16 mouse cellular contexts compared by ENCODE assay signal in genomic region chr4:128269261-128269875, GRCm38 (mm10). TPM values are rescaled to one million over a fixed set of nuclear protein-coding genes. Genes with fewer than 3 reads are reported as not detected.
DNase-seq lines count a peak whose midpoint lies in the region; ATAC-seq and TF ChIP-seq lines count a peak whose summit lies in the region.
"Had no signal": no experiment of that assay in that cellular context is flagged by ENCODE, and none has a peak within 500 bp of the region (broad histone marks: within the 10 kb centered on the region; RNA-seq: fewer than 3 reads in every experiment).

No protein-coding gene starts in this region.

- no peaks in the 10 kb centered on the region for H3K79me2 ChIP-seq in heart, adult 2 months (replicated peaks; ENCODE audit: control insufficient read depth, insufficient read depth, low read length)

- no peaks in the 10 kb centered on the region for H3K36me3 ChIP-seq in heart, adult 2 months (ENCODE audit: control insufficient read depth, insufficient read depth, low read length)
- H3K36me3 ChIP-seq in heart, embryonic 12.5 days, result no peaks in the 10 kb centered on the region
- no peaks in the 10 kb centered on the region for H3K36me3 ChIP-seq in limb, embryonic 12.5 days
- H3K36me3 ChIP-seq in limb, embryonic 10.5 days, result no peaks in the 10 kb centered on the region

- no peak overlapping the region for H3K4me3 ChIP-seq in heart, adult 2 months
- no peak overlapping the region for H3K4me3 ChIP-seq in heart, embryonic 12.5 days
- H3K4me3 ChIP-seq in limb, embryonic 12.5 days (replicated peaks), result no peak overlapping the region
- no peak overlapping the region for H3K4me3 ChIP-seq in limb, embryonic 10.5 days

- H3K27ac ChIP-seq in heart, adult 2 months, result no peak overlapping the region
- no peak overlapping the region for H3K27ac ChIP-seq in heart, embryonic 12.5 days (ENCODE audit: poor library complexity, severe bottlenecking)
- H3K27ac ChIP-seq in limb, embryonic 12.5 days, result 0 out of 2 replicates have a peak overlapping the region, but pooled peaks have one; percentile 26
- no peak overlapping the region for H3K27ac ChIP-seq in limb, embryonic 10.5 days

- no peak for TF ChIP-seq CTCF in heart, adult 2 months (IDR thresholded peaks at IDR 0.05)

- no peak; the same call in 1 of the 2 replicates for ATAC-seq in heart, embryonic 12.5 days (ENCODE audit: insufficient number of reproducible peaks, low FRiP score)
- ATAC-seq in limb, embryonic 12.5 days (ENCODE audit: insufficient number of reproducible peaks, insufficient read depth, low FRiP score, low TSS enrichment, low read depth), result no peak
- ATAC-seq: CD4-positive, CD25-positive, alpha-beta regulatory T cell, adult 4 months had no signal

- no peak for TF ChIP-seq POLR2A in heart, adult 2 months (IDR thresholded peaks at IDR 0.05; ENCODE audit: insufficient read depth, low read depth, low read length)

- no peak overlapping the region for H3K9ac ChIP-seq in heart, adult 2 months (ENCODE audit: low read depth, low read length)
- H3K9ac ChIP-seq in heart, embryonic 12.5 days, result no peak overlapping the region
- H3K9ac ChIP-seq in limb, embryonic 12.5 days (replicated peaks), result no peak overlapping the region

- DNase-seq in heart, adult 2 months, result peak; percentile 15 to 19
- DNase-seq in limb, embryonic 10.5 days (ENCODE audit: low spot score), result no peak
- peak; percentile 19 for DNase-seq in right cerebral cortex, postnatal 4 days
- DNase-seq in right cerebral cortex, adult 2 months (ENCODE audit: low spot score in 2 of 2), result no peak
- DNase-seq in spleen, postnatal 36 days (ENCODE audit: low spot score in 2 of 2), result no peak
- no peak for DNase-seq in right cerebral cortex, postnatal 14 days
- DNase-seq: cerebellum, adult 2 months; layer of hippocampus, postnatal 36 days; liver had no signal

- no peak for TF ChIP-seq EP300 in heart, adult 2 months (IDR thresholded peaks at IDR 0.05; ENCODE audit: insufficient read depth, low read depth, low read length)

- whole genome bisulfite sequencing in heart, adult 2 months, result 61% methylated on average over 9 of the region's 9 CpGs
- 74% methylated on average over 9 of the region's 9 CpGs for WGBS in heart, embryonic 12.5 days
- WGBS in limb, embryonic 12.5 days, result 62% methylated on average over 9 of the region's 9 CpGs
- 84% methylated on average over 9 of the region's 9 CpGs for WGBS in limb, embryonic 10.5 days

- peaks cover 1% of the 10 kb centered on the region; the same call in 1 of the 2 replicates for H3K4me1 ChIP-seq in heart, adult 2 months (ENCODE audit: control insufficient read depth, insufficient read depth, low read length)
- H3K4me1 ChIP-seq in heart, embryonic 12.5 days (replicated peaks), result 0 out of 2 replicates have a peak, but pooled peaks cover 6% of the 10 kb centered on the region
- H3K4me1 ChIP-seq in limb, embryonic 12.5 days (replicated peaks), result 0 out of 2 replicates have a peak, but pooled peaks cover 6% of the 10 kb centered on the region
- H3K4me1 ChIP-seq in limb, embryonic 10.5 days, result peaks cover 9% of the 10 kb centered on the region; the same call in 1 of the 2 replicates

- intact Hi-C loops in heart, adult 2 months (cut with DNase I), result no loop called here

- no peak overlapping the region for H3K4me2 ChIP-seq in heart, embryonic 12.5 days
- no peak overlapping the region for H3K4me2 ChIP-seq in limb, embryonic 12.5 days

- H3K9me3 ChIP-seq in heart, embryonic 12.5 days (replicated peaks), result peaks cover 14% of the 10 kb centered on the region
- H3K9me3 ChIP-seq in limb, embryonic 12.5 days, result peaks cover 6% of the 10 kb centered on the region
- no peaks in the 10 kb centered on the region for H3K9me3 ChIP-seq in limb, embryonic 10.5 days (replicated peaks)

- H3K27me3 ChIP-seq in heart, adult 2 months (ENCODE audit: control insufficient read depth, insufficient read depth, low read length), result no peaks in the 10 kb centered on the region
- 0 out of 2 replicates have a peak, but pooled peaks cover 3% of the 10 kb centered on the region for H3K27me3 ChIP-seq in heart, embryonic 12.5 days (replicated peaks)
- H3K27me3 ChIP-seq in limb, embryonic 12.5 days, result no peaks in the 10 kb centered on the region; the same call in 1 of the 2 replicates
- no peaks in the 10 kb centered on the region for H3K27me3 ChIP-seq in limb, embryonic 10.5 days (ENCODE audit: low read depth, poor library complexity, severe bottlenecking)

RNA-seq across cellular contexts. Expression of gene Hmgb4, which starts 8.6 kb away (rescaled TPM):
- total RNA-seq in heart, adult 2 months (2021), result not detected
- 0.25 TPM in 1 of 2 replicates, not detected in the other for polyA plus RNA-seq in heart, adult 2 months (2012; rRNA removed)
- not detected in 2 replicates for polyA plus RNA-seq in heart, embryonic 12.5 days (2016; fragmentation: Nextera tagmentation; extraction: Ambion mirVana)
- not detected in 2 replicates for polyA plus RNA-seq in limb, embryonic 12.5 days (2016; fragmentation: Nextera tagmentation; extraction: Ambion mirVana)
- polyA plus RNA-seq in limb, embryonic 10.5 days (2016; fragmentation: Nextera tagmentation; extraction: Ambion mirVana), result not detected in 2 replicates
- total RNA-seq: heart, postnatal 36 days; megakaryocyte-erythroid progenitor cell, adult 5-6 weeks had no signal
- polyA plus RNA-seq: CD4-positive, CD25-positive, alpha-beta regulatory T cell, adult 4 months; cerebellum, adult 2 months; intestine, embryonic 14.5 days; spleen, adult 2 months had no signal

Comparison
In these comparisons a context has a peak if more than half of its experiments do, and no peak if none do; other contexts are left out.
1. DNase-seq: peak in heart, adult 2 months (2 of 2) and right cerebral cortex, postnatal 4 days (single experiment); none in limb, embryonic 10.5 days (single experiment), right cerebral cortex, adult 2 months (0 of 2), spleen, postnatal 36 days (0 of 2) and right cerebral cortex, postnatal 14 days (single experiment).